Mouse (Mus musculus) lung, embryonic 14.5 days (tissue): Measurements from ENCODE around the gene Rab3il1. TPM values are rescaled to one million over a fixed set of nuclear protein-coding genes. Genes with fewer than 3 reads are reported as not detected.
"Not testable (repeated sequence)": the region's sequence is repeated elsewhere in the genome, so short reads cannot be mapped to it uniquely, and the experiment has no call there.

ENCODE experiments used
- ATAC-seq: fragments of 200-750 bp; cut with Nextera tagmentation; 2 replicates; pipeline ENCODE4 v1.8.0; 2017; ENCODE audit warnings: mild to moderate bottlenecking, moderate TSS enrichment, moderate library complexity; ENCODE audit not compliant: insufficient read depth
- DNase-seq: peaks from one replicate; pipeline ENCODE4 v3.0.0-alpha.2; 2015
- H3K27ac ChIP-seq: fragments of 300-500 bp; sonication (generic); 2 replicates; pipeline ENCODE4 v1.5.1; 2014; ENCODE audit warnings: low read depth, mild to moderate bottlenecking, moderate library complexity
- H3K27me3 ChIP-seq: fragments of 300-500 bp; sonication (generic); 2 replicates; pipeline ENCODE4 v1.6.1; 2014; ENCODE audit warnings: low read length, control low read depth; ENCODE audit not compliant: insufficient read depth
- H3K36me3 ChIP-seq: fragments of 300-500 bp; sonication (generic); 2 replicates; pipeline ENCODE4 v1.6.1; 2014; ENCODE audit warnings: control low read depth; ENCODE audit not compliant: insufficient read depth
- H3K4me1 ChIP-seq: fragments of 300-500 bp; sonication (generic); 2 replicates; pipeline ENCODE4 v1.6.1; 2014; ENCODE audit warnings: antibody characterized with exemption, control low read depth; ENCODE audit not compliant: insufficient read depth
- H3K4me2 ChIP-seq: fragments of 300-500 bp; sonication (generic); 2 replicates; pipeline ENCODE4 v1.6.1; 2014; ENCODE audit warnings: mild to moderate bottlenecking
- H3K4me3 ChIP-seq: fragments of 300-500 bp; sonication (generic); 2 replicates; pipeline ENCODE4 v1.5.1; 2014; ENCODE audit warnings: low read depth, low read length
- H3K9ac ChIP-seq: fragments of 300-500 bp; sonication (generic); 2 replicates; pipeline ENCODE4 v1.6.1; 2014
- H3K9me3 ChIP-seq: fragments of 300-500 bp; sonication (generic); 2 replicates; pipeline ENCODE4 v1.6.1; 2016; ENCODE audit warnings: low read depth, low read length, control low read depth
- CTCF ChIP-seq: IDR thresholded peaks from 2 replicates; pipeline ENCODE4 v1.5.1; 2016; ENCODE audit warnings: antibody characterized with exemption, low read depth
- WGBS: fragments of 180-500 bp; shearing (Covaris S2); extraction: QIAGEN DNeasy Blood & Tissue Kit; methylation state at CpG from one replicate; pipeline ENCODE4 v1.1.7; 2014; 5-methylcytosine and 5-hydroxymethylcytosine counted together
- polyA plus RNA-seq: library from polyadenylated mRNA; unstranded; fragments of >200 nt; fragmentation: Nextera tagmentation; extraction: Ambion mirVana; gene quantifications from 2 replicates; pipeline ENCODE4 v1.2.1, GENCODE M21; 2014

The Rab3il1 gene
- polyA plus RNA-seq, 1 experiment from 2014 or later, result 34.0 TPM

- Histone ChIP-seq H3K4me1 (0 out of 2 replicates have a peak, but pooled peaks cover 8% of the 10 kb centered on the region), H3K27ac (no peak overlapping the region), H3K36me3 (no peaks in the 10 kb centered on the region), H3K9me3 (no peaks in the 10 kb centered on the region), H3K27me3 (no peaks in the 10 kb centered on the region), H3K4me2 (no peak overlapping the region), H3K4me3 (no peak overlapping the region), H3K9ac (no peak overlapping the region)
- 59% methylated on average over 4 of the region's 4 CpGs for WGBS
- ATAC-seq, result no peak
- TF ChIP-seq CTCF, result no peak
- no peak for DNase-seq
Measured at GRCm38 (mm10) chr19:9956624-9957388, 44.7 kb upstream of the Rab3il1 start.

- no peaks in the 10 kb centered on the region for H3K36me3 ChIP-seq
- ATAC-seq, result no peak
- no peaks in the 10 kb centered on the region for H3K9me3 ChIP-seq
- H3K4me3 ChIP-seq, result no peak overlapping the region
- H3K27me3 ChIP-seq, result no peaks in the 10 kb centered on the region
- 0 out of 2 replicates have a peak, but pooled peaks cover 8% of the 10 kb centered on the region for H3K4me1 ChIP-seq
- no peak for DNase-seq
- H3K27ac ChIP-seq, result no peak overlapping the region; the same call in 1 of the 2 replicates
- no peak overlapping the region for H3K4me2 ChIP-seq
- TF ChIP-seq CTCF, result no peak
- 80% methylated on average over 5 of the region's 5 CpGs for WGBS
- H3K9ac ChIP-seq, result no peak overlapping the region
Measured at GRCm38 (mm10) chr19:9957965-9958364, 43.5 kb upstream of the Rab3il1 start.

- no peak for DNase-seq
- Histone ChIP-seq H3K9me3 (no peaks in the 10 kb centered on the region), H3K27me3 (no peaks in the 10 kb centered on the region), H3K4me3 (no peak overlapping the region), H3K27ac (no peak overlapping the region), H3K4me2 (no peak overlapping the region), H3K36me3 (no peaks in the 10 kb centered on the region), H3K9ac (no peak overlapping the region), H3K4me1 (no peaks in the 10 kb centered on the region)
- ATAC-seq, result no peak
- TF ChIP-seq CTCF, result no peak
- 70% methylated on average over 5 of the region's 5 CpGs for WGBS
Measured at GRCm38 (mm10) chr19:9960769-9961168, 40.7 kb upstream of the Rab3il1 start.

- no peaks in the 10 kb centered on the region for H3K36me3 ChIP-seq
- no peak for ATAC-seq
- H3K4me1 ChIP-seq, result no peaks in the 10 kb centered on the region
- H3K27me3 ChIP-seq, result no peaks in the 10 kb centered on the region
- no peaks in the 10 kb centered on the region for H3K9me3 ChIP-seq
- TF ChIP-seq CTCF, result no peak
- H3K9ac ChIP-seq, result no peak overlapping the region
- no peak overlapping the region for H3K4me2 ChIP-seq
- 10% methylated on average over 7 of the region's 7 CpGs for WGBS
- H3K4me3 ChIP-seq, result no peak overlapping the region
- DNase-seq, result no peak
- H3K27ac ChIP-seq, result no peak overlapping the region
Measured at GRCm38 (mm10) chr19:9964205-9964916, 37.1 kb upstream of the Rab3il1 start.

GRCm38 (mm10) chr19:9966096-9966867, 35.2 kb upstream of the Rab3il1 start:
- Histone ChIP-seq H3K4me2 (no peak overlapping the region), H3K9me3 (no peaks in the 10 kb centered on the region), H3K4me3 (no peak overlapping the region), H3K36me3 (no peaks in the 10 kb centered on the region), H3K27ac (no peak overlapping the region), H3K4me1 (no peaks in the 10 kb centered on the region), H3K9ac (no peak overlapping the region), H3K27me3 (no peaks in the 10 kb centered on the region)
- WGBS, result 33% methylated on average over 2 of the region's 2 CpGs
- DNase-seq (no peak), ATAC-seq (no peak)
- no peak for TF ChIP-seq CTCF

- TF ChIP-seq CTCF, result no peak
- H3K4me2 ChIP-seq, result no peak overlapping the region
- 80% methylated on average over 9 of the region's 10 CpGs for WGBS
- H3K27ac ChIP-seq, result no peak overlapping the region
- no peak overlapping the region for H3K4me3 ChIP-seq
- DNase-seq (no peak), ATAC-seq (no peak)
- H3K4me1 ChIP-seq, result no peaks in the 10 kb centered on the region
- H3K27me3 ChIP-seq, result no peaks in the 10 kb centered on the region
- no peaks in the 10 kb centered on the region for H3K36me3 ChIP-seq
- no peaks in the 10 kb centered on the region for H3K9me3 ChIP-seq
- H3K9ac ChIP-seq, result no peak overlapping the region
Measured at GRCm38 (mm10) chr19:9968081-9968787, 33.2 kb upstream of the Rab3il1 start.

- peak; percentile 13; the same call in 1 of the 2 replicates for ATAC-seq
- not testable (repeated sequence) for H3K36me3 ChIP-seq, H3K27ac ChIP-seq, H3K9ac ChIP-seq, H3K27me3 ChIP-seq, DNase-seq, H3K4me2 ChIP-seq, H3K9me3 ChIP-seq, H3K4me3 ChIP-seq
- WGBS, result 31% methylated on average over 2 of the region's 2 CpGs
- peaks cover 14% of the 10 kb centered on the region for H3K4me1 ChIP-seq
Measured at GRCm38 (mm10) chr19:9974853-9975252, 26.6 kb upstream of the Rab3il1 start.
